16 mouse cellular contexts compared by ENCODE assay signal in genomic region chr1:157046760-157047182, GRCm38 (mm10).
DNase-seq lines count a peak whose midpoint lies in the region; ATAC-seq and TF ChIP-seq lines count a peak whose summit lies in the region.
"Had no signal": no experiment of that assay in that cellular context is flagged by ENCODE, and none has a peak within 500 bp of the region (broad histone marks: within the 10 kb centered on the region; RNA-seq: fewer than 3 reads in every experiment).

No protein-coding gene starts in this region.

- 64% methylated on average over 4 of the region's 4 CpGs for WGBS in heart, embryonic 10.5 days
- WGBS in lung, postnatal 0 days, result 34% methylated on average over 4 of the region's 4 CpGs
- WGBS in stomach, embryonic 16.5 days, result 60% methylated on average over 4 of the region's 4 CpGs
- 63% methylated on average over 4 of the region's 4 CpGs for WGBS in kidney, adult 2 months

- no peak overlapping the region for H3K9ac ChIP-seq in lung, postnatal 0 days (replicated peaks; ENCODE audit: low read depth)
- no peak overlapping the region for H3K9ac ChIP-seq in stomach, embryonic 16.5 days (ENCODE audit: low read length)
- H3K9ac ChIP-seq: hindbrain, embryonic 15.5 days; limb, embryonic 13.5 days had no signal

- no peak for TF ChIP-seq EP300 in lung, postnatal 0 days (IDR thresholded peaks at IDR 0.05)

- POLR2A ChIA-PET in Patski (lab: Charles Lee), result no interaction called here

- peak; percentile 67 for ATAC-seq in lung, postnatal 0 days
- peak; percentile 86 for ATAC-seq in Patski
- ATAC-seq in stomach, embryonic 16.5 days (ENCODE audit: insufficient read depth, low FRiP score), result peak; percentile 37; the same call in 1 of the 2 replicates

- in situ Hi-C loops in Patski (cut with MboI; ENCODE audit: low pct_unique_long_range_greater_than_20kb), result no loop called here

- no peaks in the 10 kb centered on the region for H3K36me3 ChIP-seq in heart, embryonic 10.5 days
- H3K36me3 ChIP-seq in lung, postnatal 0 days (ENCODE audit: insufficient read depth, low read length), result no peaks in the 10 kb centered on the region
- H3K36me3 ChIP-seq in stomach, embryonic 16.5 days (ENCODE audit: control insufficient read depth, insufficient read depth, low read length), result no peaks in the 10 kb centered on the region
- no peaks in the 10 kb centered on the region for H3K36me3 ChIP-seq in kidney, adult 2 months (ENCODE audit: control insufficient read depth, insufficient read depth, low read length)
- H3K36me3 ChIP-seq: hindbrain, embryonic 15.5 days; limb, embryonic 13.5 days had no signal

- H3K9me3 ChIP-seq in heart, embryonic 10.5 days, result no peaks in the 10 kb centered on the region
- H3K9me3 ChIP-seq in lung, postnatal 0 days (ENCODE audit: low read length), result no peaks in the 10 kb centered on the region
- no peaks in the 10 kb centered on the region for H3K9me3 ChIP-seq in stomach, embryonic 16.5 days (replicated peaks; ENCODE audit: control insufficient read depth, low read length)
- H3K9me3 ChIP-seq: hindbrain, embryonic 15.5 days; limb, embryonic 13.5 days had no signal

- no peak overlapping the region for H3K4me2 ChIP-seq in lung, postnatal 0 days (replicated peaks; ENCODE audit: low read depth, low read length)
- no peak overlapping the region for H3K4me2 ChIP-seq in stomach, embryonic 16.5 days (ENCODE audit: low read depth, low read length)
- H3K4me2 ChIP-seq: hindbrain, embryonic 15.5 days; limb, embryonic 13.5 days; midbrain, embryonic 11.5 days had no signal

- peak overlapping the region; percentile 16; the same call in 1 of the 2 replicates for H3K27ac ChIP-seq in heart, embryonic 10.5 days
- peak overlapping the region; percentile 59 for H3K27ac ChIP-seq in lung, postnatal 0 days (ENCODE audit: low read length)
- peak overlapping the region; percentile 25 for H3K27ac ChIP-seq in stomach, embryonic 16.5 days (ENCODE audit: low read length)
- H3K27ac ChIP-seq in kidney, adult 2 months (ENCODE audit: insufficient read depth, low read depth, low read length), result no peak overlapping the region
- H3K27ac ChIP-seq: hindbrain, embryonic 15.5 days; limb, embryonic 13.5 days had no signal

- no peaks in the 10 kb centered on the region for H3K27me3 ChIP-seq in heart, embryonic 10.5 days (ENCODE audit: insufficient read depth, poor library complexity, severe bottlenecking)
- no peaks in the 10 kb centered on the region for H3K27me3 ChIP-seq in lung, postnatal 0 days (replicated peaks; ENCODE audit: insufficient read depth, low read length)
- no peaks in the 10 kb centered on the region for H3K27me3 ChIP-seq in Patski
- no peaks in the 10 kb centered on the region for H3K27me3 ChIP-seq in stomach, embryonic 16.5 days (ENCODE audit: control insufficient read depth, insufficient read depth, low read length)
- H3K27me3 ChIP-seq in kidney, adult 2 months (replicated peaks; ENCODE audit: control insufficient read depth, insufficient read depth, low read length), result no peaks in the 10 kb centered on the region
- H3K27me3 ChIP-seq: hindbrain, embryonic 15.5 days; limb, embryonic 13.5 days had no signal

- intact Hi-C loops in heart, postnatal 14 days (cut with DNase I), result no loop called here

- peaks cover 7% of the 10 kb centered on the region for H3K4me1 ChIP-seq in heart, embryonic 10.5 days
- H3K4me1 ChIP-seq in lung, postnatal 0 days (ENCODE audit: insufficient read depth, low read depth, low read length), result peaks cover 7% of the 10 kb centered on the region; the same call in 1 of the 2 replicates
- peaks cover 11% of the 10 kb centered on the region for H3K4me1 ChIP-seq in stomach, embryonic 16.5 days (ENCODE audit: control insufficient read depth, insufficient read depth, low read length)
- no peaks in the 10 kb centered on the region for H3K4me1 ChIP-seq in kidney, adult 2 months (ENCODE audit: control insufficient read depth, insufficient read depth, low read length)

- CTCF ChIA-PET in Patski (lab: Charles Lee), result interaction anchor here (1.0 to 1.2 kb wide), 2 partner anchors 16 to 25 kb away, joined by 3 read pairs; no protein-coding TSS in a partner anchor

- H3K4me3 ChIP-seq in heart, embryonic 10.5 days, result no peak overlapping the region
- no peak overlapping the region for H3K4me3 ChIP-seq in lung, postnatal 0 days (ENCODE audit: low read depth, low read length)
- H3K4me3 ChIP-seq in stomach, embryonic 16.5 days (replicated peaks; ENCODE audit: low read length), result no peak overlapping the region
- H3K4me3 ChIP-seq in kidney, adult 2 months (ENCODE audit: insufficient read depth, low read depth, low read length), result no peak overlapping the region
- H3K4me3 ChIP-seq: hindbrain, embryonic 15.5 days; limb, embryonic 13.5 days had no signal

- DNase-seq in heart, embryonic 10.5 days (ENCODE audit: low spot score), result peak; percentile 71
- no peak for DNase-seq in heart, postnatal 14 days
- DNase-seq in lung, postnatal 0 days (ENCODE audit: low spot score), result peak; percentile 44
- no peak for DNase-seq in lung, postnatal 25 days (ENCODE audit: low spot score)
- DNase-seq in Patski (ENCODE audit: low read depth, low spot score), result no peak
- DNase-seq in frontal cortex, postnatal 25 days (ENCODE audit: low spot score in 2 of 2), result no peak
- DNase-seq in kidney, adult 2 months, result no peak
- DNase-seq: cerebellum, adult 9-10 months; embryo, embryonic 11 days; kidney, adult 11 months; kidney, postnatal 4 days; lung, adult 18-20 months had no signal

- peak; percentile 18; the same call in 1 of the 2 replicates for TF ChIP-seq CTCF in lung, postnatal 0 days (IDR thresholded peaks at IDR 0.05)
- no peak for TF ChIP-seq CTCF in Patski (IDR thresholded peaks at IDR 0.05)
- TF ChIP-seq CTCF in kidney, adult 2 months (conservative IDR thresholded peaks at IDR 0.05; ENCODE audit: insufficient read depth, insufficient read length, low read depth, low read length), result no peak

- TF ChIP-seq POLR2A in kidney, adult 2 months (IDR thresholded peaks at IDR 0.05; ENCODE audit: low read depth, low read length), result no peak

Comparison
In these comparisons a context has a peak if more than half of its experiments do, and no peak if none do; other contexts are left out.
1. DNase-seq: peak in heart, embryonic 10.5 days (single experiment) and lung, postnatal 0 days (single experiment); none in heart, postnatal 14 days (0 of 2), lung, postnatal 25 days (single experiment), Patski (single experiment), frontal cortex, postnatal 25 days (0 of 2) and kidney, adult 2 months (single experiment).
2. Peak in every context shown above with its lines, with median percentiles within 50 percentile points of each other: ATAC-seq.